23 mouse cellular contexts compared by ENCODE assay signal in the genomic region with DNA sequence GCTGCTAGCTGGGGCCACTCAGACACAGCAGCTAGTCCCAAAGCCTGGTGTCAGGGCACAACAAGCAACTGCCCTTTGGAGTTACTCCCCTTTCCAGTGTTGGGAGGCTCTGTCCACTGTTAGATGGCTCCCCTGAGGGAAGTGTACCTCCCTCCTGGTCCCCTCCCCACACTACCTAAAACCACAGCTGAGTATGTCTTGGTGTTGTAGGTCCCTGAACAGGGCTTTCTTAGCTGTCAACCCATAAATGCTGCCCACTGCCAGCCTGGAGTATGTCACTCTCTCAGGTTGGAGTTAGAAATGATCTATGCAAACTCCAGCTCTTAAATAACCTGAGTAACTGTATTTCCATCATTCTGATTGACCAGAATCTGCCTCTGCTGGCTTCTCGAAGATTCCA. TPM values are rescaled to one million over a fixed set of nuclear protein-coding genes. Genes with fewer than 3 reads are reported as not detected.
DNase-seq lines count a peak whose midpoint lies in the region; ATAC-seq and TF ChIP-seq lines count a peak whose summit lies in the region.
"Had no signal": no experiment of that assay in that cellular context is flagged by ENCODE, and none has a peak within 500 bp of the region (broad histone marks: within the 10 kb centered on the region; RNA-seq: fewer than 3 reads in every experiment).

No protein-coding gene starts in this region.

- H3K27ac ChIP-seq in heart, embryonic 15.5 days: peak overlapping the region; percentile 50
- H3K27ac ChIP-seq in liver, adult 2 months (replicated peaks; ENCODE audit: insufficient read depth, low read depth, low read length): peak overlapping the region; percentile 31
- 0 out of 2 replicates have a peak overlapping the region, but pooled peaks have one; percentile 24 for H3K27ac ChIP-seq in liver, embryonic 13.5 days
- H3K27ac ChIP-seq: embryonic facial prominence, embryonic 15.5 days; forebrain, embryonic 10.5 days; limb, embryonic 15.5 days; macrophage; neural tube, embryonic 15.5 days had no signal

- H3K27me3 ChIP-seq in heart, embryonic 15.5 days: no peaks in the 10 kb centered on the region
- no peaks in the 10 kb centered on the region for H3K27me3 ChIP-seq in liver, adult 2 months (ENCODE audit: control insufficient read depth, insufficient read depth, low read length)
- H3K27me3 ChIP-seq in liver, embryonic 13.5 days: no peaks in the 10 kb centered on the region
- H3K27me3 ChIP-seq: embryonic facial prominence, embryonic 15.5 days; limb, embryonic 15.5 days; neural tube, embryonic 15.5 days had no signal

- peak overlapping the region; percentile 48 for H3K4me2 ChIP-seq in heart, embryonic 15.5 days
- peak overlapping the region; percentile 33 for H3K4me2 ChIP-seq in liver, embryonic 13.5 days
- H3K4me2 ChIP-seq: embryonic facial prominence, embryonic 15.5 days; limb, embryonic 15.5 days; neural tube, embryonic 15.5 days had no signal

- no peak for TF ChIP-seq CTCF in liver, adult 2 months (IDR thresholded peaks at IDR 0.05; ENCODE audit: low read depth, low read length)

- H3K9me3 ChIP-seq in heart, embryonic 15.5 days (replicated peaks): no peaks in the 10 kb centered on the region
- no peaks in the 10 kb centered on the region for H3K9me3 ChIP-seq in liver, embryonic 13.5 days (replicated peaks)
- H3K9me3 ChIP-seq: embryonic facial prominence, embryonic 15.5 days; forebrain, embryonic 10.5 days; G1E; limb, embryonic 15.5 days; neural tube, embryonic 15.5 days had no signal

- no peak for DNase-seq in frontal cortex, postnatal 14 days (ENCODE audit: low spot score in 2 of 2)
- DNase-seq in heart, postnatal 4 days: no peak
- DNase-seq in liver, adult 2 months (ENCODE audit: extremely low read depth, low read depth, low spot score): no peak
- no peak for DNase-seq in liver
- no peak for DNase-seq in liver, embryonic 13.5 days
- DNase-seq: cerebellum, adult 9-11 months; gastrocnemius, postnatal 14 days; midbrain, embryonic 14.5 days; thymus, postnatal 25 days had no signal

- ATAC-seq in frontal cortex, adult (ENCODE audit: low TSS enrichment): 0 out of 2 replicates have a peak, but pooled peaks have one; percentile 2
- ATAC-seq in heart, embryonic 15.5 days (replicated peaks; ENCODE audit: insufficient number of reproducible peaks, insufficient read depth, low FRiP score, low read depth): no peak
- no peak for ATAC-seq in liver, embryonic 13.5 days (ENCODE audit: low read depth)
- ATAC-seq in megakaryocyte-erythroid progenitor cell, adult 5-6 weeks (replicated peaks; ENCODE audit: low FRiP score, low TSS enrichment, poor library complexity, severe bottlenecking): no peak
- ATAC-seq: CD4-positive, CD25-positive, alpha-beta regulatory T cell, adult 4 months had no signal

- H3K79me2 ChIP-seq in liver, adult 2 months (ENCODE audit: control insufficient read depth, insufficient read depth, low read length): no peaks in the 10 kb centered on the region

- no peak overlapping the region for H3K4me3 ChIP-seq in heart, embryonic 15.5 days
- peak overlapping the region; percentile 42; the same call in 1 of the 2 replicates for H3K4me3 ChIP-seq in liver, adult 2 months (ENCODE audit: insufficient read depth, low read depth, low read length)
- H3K4me3 ChIP-seq in liver, embryonic 13.5 days (replicated peaks): peak overlapping the region; percentile 14
- H3K4me3 ChIP-seq: embryonic facial prominence, embryonic 15.5 days; forebrain, embryonic 10.5 days; limb, embryonic 15.5 days; myocyte; neural tube, embryonic 15.5 days had no signal

- 58% methylated on average over 1 of the region's 1 CpGs for WGBS in heart, embryonic 15.5 days
- 82% methylated on average over 1 of the region's 1 CpGs for WGBS in liver, adult 2 months
- WGBS in liver, embryonic 13.5 days (ENCODE audit: insufficient replicate concordance): 57% methylated on average over 1 of the region's 1 CpGs

- no peaks in the 10 kb centered on the region for H3K36me3 ChIP-seq in heart, embryonic 15.5 days
- no peaks in the 10 kb centered on the region for H3K36me3 ChIP-seq in liver, adult 2 months (ENCODE audit: control insufficient read depth, insufficient read depth, low read length)
- no peaks in the 10 kb centered on the region for H3K36me3 ChIP-seq in liver, embryonic 13.5 days
- H3K36me3 ChIP-seq: embryonic facial prominence, embryonic 15.5 days; G1E; limb, embryonic 15.5 days; neural tube, embryonic 15.5 days had no signal

- H3K9ac ChIP-seq in heart, embryonic 15.5 days: no peak overlapping the region
- peak overlapping the region; percentile 58 for H3K9ac ChIP-seq in liver, adult 2 months (ENCODE audit: low read depth, low read length)
- no peak overlapping the region for H3K9ac ChIP-seq in liver, embryonic 13.5 days
- H3K9ac ChIP-seq: embryonic facial prominence, embryonic 15.5 days; limb, embryonic 15.5 days; neural tube, embryonic 15.5 days had no signal

- H3K4me1 ChIP-seq in heart, embryonic 15.5 days (replicated peaks): peaks cover 22% of the 10 kb centered on the region
- peaks cover 4% of the 10 kb centered on the region; the same call in 1 of the 2 replicates for H3K4me1 ChIP-seq in liver, adult 2 months (ENCODE audit: control insufficient read depth, insufficient read depth, low read length)
- H3K4me1 ChIP-seq in liver, embryonic 13.5 days (replicated peaks): peaks cover 24% of the 10 kb centered on the region
- H3K4me1 ChIP-seq: neural tube, embryonic 15.5 days had no signal

- TF ChIP-seq POLR2A in liver, adult 2 months (IDR thresholded peaks at IDR 0.05; ENCODE audit: extremely low read depth, insufficient read depth, low read length): no peak

RNA-seq across cellular contexts. Expression of a gene that starts 0.5 kb away (rescaled TPM):
- 17.5 TPM in 2 replicates for polyA plus RNA-seq in heart, embryonic 15.5 days (2015; fragmentation: Nextera tagmentation; extraction: Ambion mirVana)
- 10 to 100 TPM; 16.4 to 16.9 TPM for total RNA-seq in heart, postnatal 4 days (2021)
- 57.1 and 67.2 TPM in 2 replicates for total RNA-seq in liver, adult 2 months (2014; rRNA removed)
- 33.8 and 37.9 TPM in 2 replicates for polyA plus RNA-seq in liver, adult 2 months (2012; rRNA removed)
- 14.9 and 17.2 TPM in 2 replicates for polyA plus RNA-seq in liver, embryonic 13.5 days (2015; fragmentation: Nextera tagmentation; extraction: Ambion mirVana)
- not detected in 2 replicates for total RNA-seq in megakaryocyte-erythroid progenitor cell, adult 5-6 weeks (2014; fragmentation: Nextera tagmentation)
- total RNA-seq in megakaryocyte-erythroid progenitor cell, adult 5-6 weeks (2017): 0.99 TPM in 1 of 2 replicates, not detected in the other
- polyA plus RNA-seq: CD4-positive, CD25-positive, alpha-beta regulatory T cell, adult 4 months; G1E; macrophage had no signal

RNA-seq across cellular contexts. Expression of a gene that starts 13.1 kb away (rescaled TPM):
- polyA plus RNA-seq in heart, embryonic 15.5 days (2015; fragmentation: Nextera tagmentation; extraction: Ambion mirVana): 344 and 408 TPM in 2 replicates
- 100 to 1,000 TPM; 469 to 537 TPM for total RNA-seq in heart, postnatal 4 days (2021)
- total RNA-seq in liver, adult 2 months (2014; rRNA removed): 391 and 441 TPM in 2 replicates
- 136 and 137 TPM in 2 replicates for polyA plus RNA-seq in liver, adult 2 months (2012; rRNA removed)
- 588 and 611 TPM in 2 replicates for polyA plus RNA-seq in liver, embryonic 13.5 days (2015; fragmentation: Nextera tagmentation; extraction: Ambion mirVana)
- total RNA-seq in megakaryocyte-erythroid progenitor cell, adult 5-6 weeks (2014; fragmentation: Nextera tagmentation): 3,723 and 3,737 TPM in 2 replicates
- total RNA-seq in megakaryocyte-erythroid progenitor cell, adult 5-6 weeks (2017): 4,053 and 5,358 TPM in 2 replicates

RNA-seq across cellular contexts. Expression of a gene that starts 26.8 kb away (rescaled TPM):
- 17.3 and 20.4 TPM in 2 replicates for polyA plus RNA-seq in heart, embryonic 15.5 days (2015; fragmentation: Nextera tagmentation; extraction: Ambion mirVana)
- 1 to 10 TPM; 9.0 to 9.4 TPM for total RNA-seq in heart, postnatal 4 days (2021)
- total RNA-seq in liver, adult 2 months (2014; rRNA removed): 4.4 and 4.7 TPM in 2 replicates
- 4.3 and 5.3 TPM in 2 replicates for polyA plus RNA-seq in liver, adult 2 months (2012; rRNA removed)
- polyA plus RNA-seq in liver, embryonic 13.5 days (2015; fragmentation: Nextera tagmentation; extraction: Ambion mirVana): 14.6 and 15.2 TPM in 2 replicates
- 18.9 and 31.1 TPM in 2 replicates for total RNA-seq in megakaryocyte-erythroid progenitor cell, adult 5-6 weeks (2014; fragmentation: Nextera tagmentation)
- 11.0 and 27.5 TPM in 2 replicates for total RNA-seq in megakaryocyte-erythroid progenitor cell, adult 5-6 weeks (2017)

RNA-seq across cellular contexts. Expression of a gene that starts 40.3 kb away (rescaled TPM):
- 0.13 TPM in 1 of 2 replicates, not detected in the other for polyA plus RNA-seq in heart, embryonic 15.5 days (2015; fragmentation: Nextera tagmentation; extraction: Ambion mirVana)
- not detected for total RNA-seq in heart, postnatal 4 days (2021)
- total RNA-seq in liver, adult 2 months (2014; rRNA removed): not detected in 2 replicates
- not detected in 2 replicates for polyA plus RNA-seq in liver, adult 2 months (2012; rRNA removed)
- not detected in 2 replicates for polyA plus RNA-seq in liver, embryonic 13.5 days (2015; fragmentation: Nextera tagmentation; extraction: Ambion mirVana)
- not detected in 2 replicates for total RNA-seq in megakaryocyte-erythroid progenitor cell, adult 5-6 weeks (2014; fragmentation: Nextera tagmentation)
- total RNA-seq in megakaryocyte-erythroid progenitor cell, adult 5-6 weeks (2017): not detected in 2 replicates
- total RNA-seq: adrenal gland, adult 18-20 months; gastrocnemius, postnatal 14 days had no signal
- polyA plus RNA-seq: CD4-positive, CD25-positive, alpha-beta regulatory T cell, adult 4 months; embryonic facial prominence, embryonic 15.5 days; forebrain, embryonic 10.5 days; G1E; hindbrain, embryonic 11.5 days; large intestine, adult 2 months; limb, embryonic 15.5 days; macrophage; midbrain, embryonic 14.5 days; myocyte had no signal

RNA-seq across cellular contexts. Expression of a gene that starts 52.4 kb away (rescaled TPM):
- polyA plus RNA-seq in heart, embryonic 15.5 days (2015; fragmentation: Nextera tagmentation; extraction: Ambion mirVana): 41.1 and 48.7 TPM in 2 replicates
- 10 to 100 TPM; 27.5 to 31.5 TPM for total RNA-seq in heart, postnatal 4 days (2021)
- total RNA-seq in liver, adult 2 months (2014; rRNA removed): 101 and 119 TPM in 2 replicates
- 56.4 and 61.8 TPM in 2 replicates for polyA plus RNA-seq in liver, adult 2 months (2012; rRNA removed)
- polyA plus RNA-seq in liver, embryonic 13.5 days (2015; fragmentation: Nextera tagmentation; extraction: Ambion mirVana): 51.7 and 61.5 TPM in 2 replicates
- total RNA-seq in megakaryocyte-erythroid progenitor cell, adult 5-6 weeks (2014; fragmentation: Nextera tagmentation): 67.5 and 76.4 TPM in 2 replicates
- total RNA-seq in megakaryocyte-erythroid progenitor cell, adult 5-6 weeks (2017): 25.8 and 33.8 TPM in 2 replicates

Comparison
In these comparisons a context has a peak if more than half of its experiments do, and no peak if none do; other contexts are left out.
1. RNA of a gene that starts 0.5 kb away (total RNA-seq): 57.1 to 67.2 TPM in liver, adult 2 months and 16.4 to 16.9 TPM in heart, postnatal 4 days; 0.99 TPM in megakaryocyte-erythroid progenitor cell, adult 5-6 weeks; every median in the first group is over 4 times any median in the second.
2. Peak in every context shown above with its lines, with median percentiles within 50 percentile points of each other: H3K27ac ChIP-seq.